Mouse (Mus musculus) urinary bladder, postnatal 14 days (tissue): Measurements from ENCODE around the gene Atxn2.

ENCODE experiments used
- DNase-seq: peaks from one replicate; pipeline ENCODE4 v3.0.0; 2021; ENCODE audit warnings: low spot score

Atxn2 gene

GRCm38 (mm10) chr5:121861964-121862363 lies 150.8 kb downstream of the Atxn2 start:
- no peak for DNase-seq

GRCm38 (mm10) chr5:121864330-121864729 lies 153.2 kb downstream of the Atxn2 start:
- DNase-seq, result no peak
